Mouse (Mus musculus) bone marrow macrophage, adult 2 months (primary cell): ENCODE data around the gene Sppl3.

Experiments
- CTCF ChIP-seq: IDR thresholded peaks from 2 replicates; pipeline ENCODE4 v1.5.1; 2012; ENCODE audit warnings: low read depth, mild to moderate bottlenecking, low read length, moderate library complexity
- POLR2A ChIP-seq: IDR thresholded peaks from 2 replicates; pipeline ENCODE4 v1.6.1; 2012; ENCODE audit warnings: mild to moderate bottlenecking, low read depth, low read length, borderline replicate concordance

GRCm38 (mm10) chr5:115008307-115008706 is 2.6 kb upstream of the Sppl3 start:
- no peak for TF ChIP-seq CTCF
- TF ChIP-seq POLR2A, result no peak
